Mouse (Mus musculus) heart, adult 9 months (tissue): Measurements from ENCODE around the gene Fggy.

ENCODE experiments used
- DNase-seq, 2 experiments: peaks; one replicate each; pipeline ENCODE4 v3.0.0; 2022; ENCODE audit warnings: low spot score in 2 of 2

Gene Fggy

DNA sequence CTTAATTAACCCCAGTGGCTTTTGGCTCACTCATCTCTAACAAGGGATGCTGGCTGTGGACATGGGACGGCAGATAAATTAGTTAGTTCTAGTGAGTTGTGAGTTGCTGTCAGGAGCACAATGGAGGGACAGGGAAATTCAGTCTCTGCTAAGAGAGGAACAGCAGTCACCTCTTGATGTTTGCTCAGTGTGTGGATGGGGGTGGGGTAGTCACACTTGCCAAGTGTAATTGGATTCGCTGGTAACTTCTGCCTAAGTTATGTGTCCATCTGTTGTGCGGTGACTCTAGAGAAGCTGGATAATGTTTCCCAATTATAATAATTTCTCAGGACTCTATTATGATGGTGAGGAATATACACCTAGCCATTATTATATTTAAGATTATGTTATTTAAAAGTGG is 107.0 kb downstream of the Fggy start:
- no peak for DNase-seq

DNA sequence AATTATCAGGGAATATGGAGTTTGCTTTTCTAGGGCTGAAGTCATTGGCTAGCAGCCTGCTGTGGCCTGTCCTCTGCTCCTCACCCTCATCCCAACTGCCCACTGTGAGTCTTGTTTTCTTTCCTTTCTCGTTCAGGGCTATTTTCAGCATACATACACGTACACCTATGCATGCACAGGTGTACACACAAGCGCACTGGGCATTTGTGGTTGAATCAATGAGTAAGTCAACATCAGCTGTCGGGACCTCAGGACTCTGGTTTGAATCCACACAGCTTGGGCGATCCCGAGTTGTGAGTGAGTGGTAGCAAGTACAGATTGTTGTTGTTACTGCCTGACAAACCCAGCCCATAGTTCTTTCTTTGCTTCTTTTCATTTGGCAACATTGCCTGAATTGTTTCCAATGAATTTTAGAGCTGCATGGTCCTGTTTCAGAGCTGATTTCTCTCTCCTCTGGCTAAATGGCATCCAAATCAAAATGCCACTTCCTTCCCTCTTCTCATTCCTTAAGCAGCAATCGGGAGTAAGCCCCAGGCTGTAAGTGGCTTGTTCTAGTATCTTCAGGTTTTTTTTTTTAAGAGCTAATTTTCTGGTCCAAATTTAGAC is 109.1 kb downstream of the Fggy start:
- no peak for DNase-seq

DNA sequence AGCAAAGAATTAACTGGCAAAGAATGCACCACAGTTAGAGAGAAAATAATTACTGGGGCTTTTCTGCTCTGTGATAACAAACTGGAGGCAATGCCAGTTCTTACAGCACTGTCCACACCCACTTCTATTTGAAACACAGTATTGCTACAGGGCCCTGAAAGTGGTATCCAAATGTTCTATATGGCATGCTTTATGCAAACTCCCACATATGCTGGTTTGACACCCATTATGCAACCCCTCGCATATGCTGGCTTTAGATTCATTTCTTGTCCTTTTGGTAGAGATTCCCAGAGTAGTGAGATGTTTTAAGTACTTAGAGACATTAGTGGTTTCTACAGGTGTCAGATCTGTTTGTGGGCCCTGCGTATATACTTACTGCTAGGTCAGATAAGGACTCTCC is 109.6 kb downstream of the Fggy start:
- DNase-seq = no peak

DNA sequence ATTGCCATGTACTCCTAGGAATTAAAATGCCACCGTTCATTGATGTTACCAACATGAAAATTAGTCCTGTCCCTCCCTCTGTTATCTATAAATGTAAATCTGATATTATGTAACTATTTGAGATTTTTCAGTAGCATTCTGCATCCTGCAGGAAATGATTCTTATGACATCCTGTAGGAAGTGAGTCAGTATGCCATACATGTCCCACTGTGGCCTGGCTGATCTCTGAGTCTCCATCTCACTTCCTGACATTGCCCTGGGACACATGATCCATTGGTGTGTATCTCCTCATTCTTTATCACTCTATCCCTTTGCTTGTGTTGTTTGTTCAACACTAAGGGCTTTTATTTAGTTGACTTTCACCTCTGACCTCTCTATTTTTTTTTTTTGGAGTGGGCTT is 110.3 kb downstream of the Fggy start:
- DNase-seq = no peak

DNA sequence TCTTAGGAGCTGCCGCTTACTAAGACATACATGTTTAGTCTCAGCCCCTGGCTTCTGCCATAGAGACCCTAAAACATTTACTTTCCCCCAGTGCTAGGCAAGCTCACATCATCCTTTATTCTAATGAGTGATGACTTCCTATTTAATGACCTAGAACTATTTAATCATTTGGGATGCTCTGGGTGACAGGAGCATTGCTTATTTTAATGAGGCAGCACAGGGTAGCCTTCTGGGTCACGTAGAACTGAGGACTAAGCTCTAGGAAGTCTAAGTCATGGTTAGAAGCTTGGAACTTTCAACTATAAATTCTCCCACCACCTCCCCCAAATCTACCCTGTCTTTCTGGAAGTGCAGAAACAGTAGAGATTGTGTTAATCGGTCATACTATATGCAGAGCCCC is 111.2 kb downstream of the Fggy start:
- DNase-seq = no peak

DNA sequence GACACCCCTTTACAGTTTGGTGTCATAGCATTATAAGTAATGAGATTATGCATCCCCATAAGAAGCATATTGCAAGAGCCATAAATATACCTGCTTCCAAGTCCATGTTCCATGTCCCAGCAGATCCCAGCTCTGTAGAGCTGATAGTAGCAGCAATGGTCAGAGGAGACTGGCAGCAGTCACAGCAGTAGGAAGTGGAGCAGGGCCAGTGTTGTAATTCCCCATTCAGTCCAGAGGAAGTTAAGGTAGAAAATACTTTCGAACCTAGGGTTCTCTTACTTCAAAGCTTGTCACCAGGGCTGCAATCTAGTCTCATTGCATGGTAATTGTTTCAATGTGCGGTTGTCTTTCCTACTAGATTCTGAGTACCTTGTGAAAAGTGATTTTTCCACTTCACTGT is 112.0 kb downstream of the Fggy start:
- no peak for DNase-seq

DNA sequence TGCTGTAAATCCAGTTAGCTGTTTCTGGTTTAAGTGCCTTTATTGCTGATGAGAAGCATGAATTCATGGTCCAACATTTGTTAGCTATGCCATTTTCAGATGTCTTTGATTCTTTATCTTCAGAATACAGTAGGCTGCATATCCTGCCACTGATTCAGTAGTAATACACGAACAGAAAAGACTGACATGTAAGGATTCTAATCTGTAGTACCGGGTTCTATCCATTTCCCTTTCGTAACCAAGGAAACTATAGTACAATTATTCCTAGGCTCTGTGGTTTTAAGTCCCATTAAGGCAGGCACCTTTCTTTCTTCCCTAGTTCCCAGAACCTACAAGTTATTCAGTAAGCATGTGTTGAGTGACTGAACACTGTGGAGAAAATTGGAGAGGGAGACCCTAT is 113.3 kb downstream of the Fggy start:
- no peak for DNase-seq

DNA sequence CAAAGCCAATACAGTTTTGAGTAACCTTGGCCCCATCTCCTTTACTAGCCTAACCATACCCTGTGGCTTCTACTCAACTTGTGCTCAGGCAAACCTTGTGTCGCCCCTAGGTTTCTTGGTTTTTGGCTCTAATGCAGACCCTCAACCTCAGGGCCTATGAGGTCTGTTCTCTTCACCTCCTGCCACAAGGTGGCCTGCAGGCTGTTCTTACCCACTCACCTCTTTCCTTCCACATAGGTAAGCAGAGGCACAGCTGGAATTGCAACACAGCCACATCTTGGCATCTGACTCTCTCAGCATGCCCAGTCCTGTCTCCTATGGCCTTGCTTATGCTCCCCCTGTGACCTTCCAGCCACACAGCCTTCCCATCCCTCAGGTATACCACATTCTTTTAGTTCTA is 114.7 kb downstream of the Fggy start:
- no peak for DNase-seq

DNA sequence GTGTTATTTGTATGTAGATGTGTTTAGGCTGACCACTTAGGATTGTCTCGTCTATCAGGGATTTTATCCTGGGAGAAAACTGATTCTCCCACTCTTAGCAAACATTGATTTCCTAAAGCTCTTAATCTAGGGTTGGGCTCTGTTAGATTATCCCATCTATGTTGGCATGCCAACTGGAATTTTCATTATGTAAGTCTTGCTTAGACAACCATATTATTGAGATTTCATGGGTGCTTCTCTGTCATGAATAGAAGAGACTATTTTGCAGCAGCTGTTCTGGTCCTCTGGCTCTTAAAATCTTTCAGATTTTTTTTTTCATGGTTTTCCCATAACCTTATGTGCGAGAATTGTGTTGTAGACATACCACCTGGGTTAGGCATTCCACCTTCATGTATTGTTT is 119.1 kb downstream of the Fggy start:
- DNase-seq = no peak

DNA sequence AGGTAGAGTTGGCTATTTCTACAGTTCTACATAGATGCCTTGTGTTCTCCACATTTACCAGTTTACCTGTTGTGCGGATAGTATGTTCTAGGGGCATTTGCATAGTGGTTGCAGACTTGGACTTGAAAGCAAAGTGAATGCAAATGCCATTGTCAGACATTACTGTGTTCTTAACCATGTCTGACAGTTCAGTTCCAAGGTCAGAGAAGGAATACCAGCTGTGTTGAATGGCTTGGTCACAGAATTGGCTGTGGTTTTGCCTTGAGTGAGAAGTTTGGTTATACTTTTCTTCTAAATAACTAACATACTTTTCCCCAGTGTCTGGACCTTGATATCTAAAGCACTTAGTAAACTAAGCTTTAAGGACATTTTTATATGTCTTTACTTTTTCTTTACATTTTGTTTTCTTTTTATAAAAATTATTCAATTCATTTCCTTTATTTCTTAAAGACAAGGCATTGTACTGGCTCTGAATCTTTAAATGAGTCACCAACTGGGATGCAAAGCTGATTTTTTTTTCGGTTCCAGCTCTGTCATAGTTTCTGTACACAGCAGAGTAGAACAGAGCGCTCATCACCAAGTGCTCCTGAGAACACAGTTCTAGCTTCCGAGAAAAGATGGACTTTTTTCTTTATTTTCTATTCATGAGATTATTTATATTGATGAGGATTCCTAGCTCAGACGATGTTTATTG is 123.6 kb downstream of the Fggy start:
- no peak for DNase-seq

DNA sequence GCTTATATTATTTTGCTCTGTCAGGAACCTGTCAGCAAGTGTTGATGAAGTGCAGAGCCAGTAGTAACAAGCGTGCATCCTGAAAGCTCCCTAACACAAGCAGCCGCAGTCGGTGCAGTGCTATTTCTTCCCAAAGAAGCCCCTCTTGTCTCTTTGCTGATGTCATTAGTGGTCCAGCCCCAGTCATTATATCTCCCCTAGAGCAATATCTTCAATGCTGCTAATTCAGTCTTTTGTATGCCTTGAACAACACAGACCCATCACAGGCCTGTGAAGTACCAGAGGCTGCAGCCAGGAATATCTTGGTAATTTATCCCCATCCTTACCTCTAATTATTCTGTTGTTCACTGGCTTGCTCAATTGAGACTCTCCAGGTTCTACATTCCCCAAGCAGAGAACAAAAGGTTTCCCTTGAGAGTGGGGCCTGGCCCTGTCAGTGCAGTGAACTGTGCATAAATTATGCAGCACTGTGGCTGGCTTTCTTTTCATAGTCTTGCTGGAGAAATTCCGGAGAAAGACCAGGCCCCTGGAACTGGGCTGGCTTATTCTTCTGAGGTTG is 127.3 kb downstream of the Fggy start:
- DNase-seq = no peak

DNA sequence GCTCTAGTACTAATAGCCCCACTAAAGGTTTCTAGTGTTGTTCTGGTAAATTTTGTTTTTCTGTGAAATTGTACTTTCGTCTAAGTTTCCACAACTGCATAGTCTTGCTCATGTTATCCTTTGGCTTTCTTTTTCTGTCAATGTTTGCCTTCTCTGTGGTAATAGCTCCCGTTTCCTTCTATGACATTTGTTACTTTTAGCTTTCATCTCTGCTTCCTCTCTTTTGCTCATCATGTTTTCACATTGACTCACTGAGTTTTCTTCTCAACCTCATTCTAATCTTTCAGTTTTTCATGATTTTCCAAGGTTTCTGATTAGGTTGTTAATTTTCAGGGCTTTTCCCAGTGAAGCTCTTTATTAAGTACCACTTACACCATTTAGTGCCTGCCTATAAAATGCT is 129.5 kb downstream of the Fggy start:
- no peak for DNase-seq

DNA sequence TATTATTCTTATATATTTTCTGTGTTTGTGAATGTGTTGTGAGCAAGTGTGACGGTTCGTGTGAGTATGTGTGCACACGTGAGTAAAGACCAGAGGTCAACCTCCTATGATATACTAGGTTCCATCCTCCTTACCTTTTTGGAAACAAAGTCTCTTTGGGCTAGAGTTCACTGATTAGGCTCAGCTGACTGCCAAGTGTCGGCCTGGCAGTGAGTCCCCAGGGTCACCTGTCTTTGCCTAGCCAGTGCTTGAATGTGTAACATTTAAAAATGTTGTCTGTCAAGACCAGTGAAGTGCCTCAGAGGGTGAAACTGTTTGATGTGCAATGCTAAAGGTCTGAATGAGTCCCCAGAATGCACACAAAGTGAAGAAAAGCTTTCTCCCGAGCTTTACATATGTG is 130.0 kb downstream of the Fggy start:
- peak in 1 of 2 experiments; percentile 11 for DNase-seq

DNA sequence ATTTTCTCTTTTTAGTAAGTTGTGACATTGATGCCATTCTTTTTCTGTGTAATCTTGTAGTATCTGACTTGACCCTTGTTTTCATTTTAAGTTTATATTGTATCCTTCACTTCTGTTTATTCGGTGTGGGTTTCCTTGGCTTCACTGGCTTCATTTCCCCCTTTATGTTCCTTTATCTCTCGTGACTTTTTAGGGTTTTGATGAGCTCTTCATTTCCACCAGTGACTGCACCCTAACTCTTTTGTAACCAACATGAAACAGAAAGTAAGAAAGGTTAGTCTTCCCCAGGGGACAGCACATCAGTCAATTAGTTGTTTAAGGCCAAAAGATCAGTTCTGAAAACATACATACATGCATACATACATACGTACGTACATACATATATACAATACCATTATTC is 130.9 kb downstream of the Fggy start:
- no peak for DNase-seq

DNA sequence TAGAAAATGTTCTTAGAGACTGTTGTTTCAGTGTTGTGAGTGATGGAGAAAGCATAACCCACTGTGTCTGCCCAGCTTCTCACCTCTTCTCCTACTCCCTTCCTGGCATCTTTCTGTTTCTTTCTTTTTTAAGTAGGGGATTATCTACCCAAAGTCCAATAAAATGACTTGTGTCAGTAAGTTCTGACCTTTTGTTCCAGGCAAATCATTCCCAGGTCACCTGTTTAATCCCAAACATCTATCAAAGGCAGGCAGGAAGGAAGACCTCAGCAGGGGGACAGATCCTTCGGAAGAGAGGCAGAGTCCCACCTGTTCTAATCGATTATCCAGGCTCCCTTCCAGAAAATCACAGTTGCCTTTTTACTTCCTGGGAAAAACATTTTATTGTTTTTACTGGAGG is 143.1 kb downstream of the Fggy start:
- DNase-seq = no peak

DNA sequence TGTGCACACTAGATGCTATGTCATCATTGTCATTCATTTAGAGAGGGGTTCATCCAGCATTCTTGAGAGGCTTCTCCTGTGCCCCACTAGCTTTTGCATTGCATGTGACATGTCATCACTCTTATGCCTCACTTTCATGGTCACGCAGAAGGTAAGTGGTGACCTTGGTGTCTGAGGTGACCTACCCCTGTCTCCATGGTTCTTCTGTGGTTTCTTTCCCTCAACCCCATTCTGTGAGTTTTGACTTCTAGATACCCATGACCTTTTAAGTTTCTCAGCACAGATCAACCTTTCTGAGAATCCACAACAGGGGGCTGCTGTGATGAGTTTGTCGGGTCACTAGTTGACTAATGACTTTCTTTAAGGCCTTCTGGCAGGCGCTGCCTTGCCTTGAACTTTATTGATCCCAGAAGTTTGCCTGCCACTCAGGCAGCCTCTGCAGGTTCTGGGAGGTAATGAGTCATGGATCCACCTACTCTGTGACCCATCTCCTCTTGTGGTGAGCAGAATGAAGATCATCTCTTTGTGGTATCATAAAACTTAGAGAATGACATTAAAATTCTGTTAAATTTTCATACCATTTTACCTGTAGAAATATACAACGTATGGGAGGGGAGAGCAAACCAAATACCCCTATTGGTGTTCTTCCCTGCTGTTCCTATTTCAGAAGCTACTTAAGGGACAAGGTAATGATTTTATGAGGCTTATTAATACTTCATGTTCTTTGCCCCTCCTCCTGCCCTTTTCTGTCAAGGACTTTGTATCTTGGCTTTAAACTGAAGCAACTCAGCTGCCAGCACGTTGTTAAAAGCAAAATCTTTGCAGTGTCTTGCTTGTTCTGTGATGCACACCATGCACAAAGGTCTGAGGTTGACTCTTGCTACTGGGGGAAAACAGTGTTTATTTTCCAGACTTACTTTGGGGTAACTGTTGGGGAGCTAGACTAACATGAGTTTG is 150.9 kb downstream of the Fggy start:
- no peak for DNase-seq

DNA sequence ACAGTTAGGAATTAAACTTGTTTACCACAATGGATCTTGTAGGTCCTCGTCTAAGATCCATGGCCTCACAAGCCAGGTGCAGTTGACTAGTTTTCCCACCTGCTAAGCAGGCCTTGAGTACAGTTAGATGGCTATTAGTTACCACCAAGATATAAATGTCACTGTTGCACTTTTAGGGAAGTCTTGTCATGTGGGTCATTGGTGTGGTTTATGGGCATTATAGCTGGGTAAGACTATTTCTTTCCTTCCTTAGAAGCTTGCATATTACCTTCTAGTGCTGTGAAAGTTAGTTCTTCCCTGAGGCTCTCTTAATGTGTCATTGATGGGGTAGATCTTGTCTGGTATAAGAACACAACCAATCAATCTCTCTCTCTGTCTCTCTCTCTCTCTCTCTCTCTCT is 152.4 kb downstream of the Fggy start:
- no peak for DNase-seq

DNA sequence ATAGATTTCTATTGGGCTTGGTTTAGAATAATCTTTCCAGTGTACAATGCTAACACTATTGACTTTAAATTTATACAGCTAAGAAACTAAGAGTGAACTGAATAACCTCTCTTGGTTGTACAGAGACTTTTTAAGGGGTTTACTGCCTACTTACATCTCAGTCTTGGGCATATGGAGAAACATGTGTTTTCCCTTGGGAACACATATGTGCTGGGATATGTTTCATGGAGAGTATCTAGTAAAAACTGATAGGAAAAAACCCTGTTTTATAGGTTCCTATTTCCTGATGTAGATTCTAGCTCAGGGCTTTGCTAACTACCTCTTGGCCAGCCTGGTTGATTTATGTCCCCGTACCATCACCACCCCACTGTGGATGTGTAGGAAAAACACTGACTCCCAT is 155.5 kb downstream of the Fggy start:
- DNase-seq = no peak

DNA sequence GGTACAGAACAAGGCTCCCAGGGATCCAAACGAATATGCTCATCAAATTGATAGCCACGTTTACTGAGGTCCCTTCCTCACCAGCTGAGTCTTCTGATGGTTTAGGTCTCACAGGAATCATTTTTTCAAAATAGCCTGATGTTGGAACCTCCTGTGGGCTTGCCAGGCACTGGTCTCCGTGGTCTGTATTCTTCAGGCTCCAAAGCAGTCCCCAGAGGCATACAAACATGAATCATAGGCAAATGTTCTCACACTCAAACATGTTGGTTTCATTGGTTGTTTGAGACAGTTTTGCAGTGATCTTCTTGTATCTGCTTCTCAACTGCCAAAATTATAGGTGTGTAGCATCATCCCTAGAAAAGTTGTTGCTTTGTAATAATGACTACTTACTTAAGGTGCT is 156.0 kb downstream of the Fggy start:
- DNase-seq = no peak

DNA sequence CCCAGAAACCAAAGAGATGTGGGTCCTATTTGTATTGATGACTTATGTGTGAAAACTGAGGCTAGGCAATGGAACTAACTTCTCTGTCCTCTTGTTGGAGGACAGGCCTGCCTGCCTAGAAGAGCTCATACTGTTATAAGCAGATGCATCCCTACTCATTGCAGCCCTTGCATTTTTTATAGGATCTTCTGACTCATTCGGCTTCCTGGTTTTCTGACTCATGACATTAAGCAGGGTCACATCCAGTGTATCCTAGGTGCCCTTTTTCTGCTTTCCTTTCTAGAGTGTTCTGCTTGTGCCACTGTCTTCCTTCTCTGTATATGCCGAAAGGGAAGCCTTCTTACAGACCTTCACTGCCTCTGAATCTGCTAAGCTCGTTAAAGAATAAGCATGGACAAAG is 158.8 kb downstream of the Fggy start:
- no peak for DNase-seq

DNA sequence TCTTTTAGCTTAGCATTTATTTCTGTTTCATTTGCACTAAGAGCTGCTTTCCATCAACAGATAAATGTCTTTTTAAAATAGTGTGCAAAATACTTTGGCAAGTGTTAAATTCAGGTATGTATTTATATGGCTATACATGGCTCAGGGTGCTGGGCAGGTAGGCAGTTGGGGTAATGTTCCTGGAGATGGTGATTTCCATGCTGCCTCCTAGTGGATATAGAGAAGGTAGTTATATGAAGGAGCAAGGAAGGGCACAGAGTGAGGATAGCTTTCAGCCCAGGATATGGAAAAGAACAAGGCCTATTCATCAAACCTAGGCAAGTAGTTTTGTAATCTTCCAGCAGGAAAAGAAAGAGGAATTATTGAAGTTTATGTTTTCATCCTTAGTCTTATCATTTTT is 166.3 kb downstream of the Fggy start:
- DNase-seq = no peak

DNA sequence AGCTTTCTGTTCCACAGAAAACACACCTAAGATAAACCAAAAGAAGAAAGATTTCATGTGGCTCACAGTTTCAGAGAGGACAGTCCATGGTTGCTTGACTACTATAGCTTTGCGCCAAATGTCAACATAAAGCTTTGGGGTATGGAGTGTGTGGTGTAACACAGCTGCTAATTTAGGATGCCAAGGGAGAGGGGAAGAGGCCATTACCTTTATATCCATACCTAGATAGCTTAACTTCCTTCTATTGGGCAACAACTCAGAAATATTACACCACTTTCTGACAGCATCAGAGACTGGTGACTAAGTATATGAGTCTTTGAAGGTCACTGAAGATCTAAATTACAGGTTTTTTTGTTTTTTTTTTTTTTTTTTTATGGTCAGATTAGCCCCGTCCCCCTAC is 169.1 kb downstream of the Fggy start:
- DNase-seq = no peak
